Comparison of ENCODE assay signal across 23 mouse cellular contexts in the genomic region with DNA sequence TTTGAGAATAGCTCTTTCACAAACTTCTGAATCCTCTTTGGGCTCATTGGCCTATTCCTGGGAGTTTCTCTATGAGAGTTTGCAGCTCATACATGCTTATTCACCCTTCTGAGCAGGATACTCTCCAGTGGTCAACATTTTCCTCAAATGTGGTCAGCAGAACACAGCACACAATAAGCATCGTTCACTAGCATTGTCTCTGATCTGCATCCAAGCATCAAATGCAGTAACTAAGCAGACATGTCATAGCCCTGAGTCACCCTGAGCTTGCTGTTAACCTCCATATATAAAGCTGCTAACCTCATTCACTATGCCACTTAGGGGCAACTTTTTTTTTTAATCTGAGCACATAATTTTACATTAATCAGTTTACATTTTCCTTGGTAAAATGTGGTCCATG. TPM values are rescaled to one million over a fixed set of nuclear protein-coding genes. Genes with fewer than 3 reads are reported as not detected.
DNase-seq lines count a peak whose midpoint lies in the region; ATAC-seq and TF ChIP-seq lines count a peak whose summit lies in the region.
"Had no signal": no experiment of that assay in that cellular context is flagged by ENCODE, and none has a peak within 500 bp of the region (broad histone marks: within the 10 kb centered on the region; RNA-seq: fewer than 3 reads in every experiment).

No protein-coding gene starts in this region.

- H3K9ac ChIP-seq in kidney, embryonic 14.5 days (ENCODE audit: low read depth, low read length): no peak overlapping the region
- H3K9ac ChIP-seq in kidney, postnatal 0 days (ENCODE audit: low read depth, low read length): no peak overlapping the region
- H3K9ac ChIP-seq: forebrain, postnatal 0 days; hindbrain, embryonic 12.5 days; hindbrain, embryonic 15.5 days had no signal

- H3K27me3 ChIP-seq in kidney, embryonic 14.5 days (ENCODE audit: control insufficient read depth, insufficient read depth, low read length): no peaks in the 10 kb centered on the region
- no peaks in the 10 kb centered on the region for H3K27me3 ChIP-seq in kidney, postnatal 0 days (ENCODE audit: insufficient read depth, low read length)
- H3K27me3 ChIP-seq: CH12.LX; hindbrain, embryonic 12.5 days; hindbrain, embryonic 15.5 days had no signal

- H3K9me3 ChIP-seq in kidney, embryonic 14.5 days (ENCODE audit: control insufficient read depth, low read length): no peaks in the 10 kb centered on the region
- H3K9me3 ChIP-seq in kidney, postnatal 0 days (replicated peaks; ENCODE audit: low read length): no peaks in the 10 kb centered on the region
- H3K9me3 ChIP-seq: G1E; hindbrain, embryonic 12.5 days; hindbrain, embryonic 15.5 days had no signal

- H3K36me3 ChIP-seq in kidney, embryonic 14.5 days (ENCODE audit: control insufficient read depth, insufficient read depth, low read length): no peaks in the 10 kb centered on the region
- H3K36me3 ChIP-seq in kidney, postnatal 0 days (ENCODE audit: insufficient read depth, low read length): no peaks in the 10 kb centered on the region
- H3K36me3 ChIP-seq: G1E; hindbrain, embryonic 12.5 days; hindbrain, embryonic 15.5 days had no signal

- H3K4me2 ChIP-seq in kidney, embryonic 14.5 days (replicated peaks; ENCODE audit: low read depth, low read length): no peak overlapping the region
- H3K4me2 ChIP-seq in kidney, postnatal 0 days (ENCODE audit: low read length): no peak overlapping the region
- H3K4me2 ChIP-seq: heart, embryonic 11.5 days; hindbrain, embryonic 12.5 days; hindbrain, embryonic 15.5 days had no signal

- DNase-seq in kidney, adult 8-10 months: no peak
- DNase-seq in kidney, postnatal 0 days (ENCODE audit: low spot score): peak; percentile 74
- no peak for DNase-seq in kidney, postnatal 14 days
- peak; percentile 16 for DNase-seq in NIH3T3 (ENCODE audit: low read depth)
- DNase-seq in left cerebral cortex, adult 8-10 months (ENCODE audit: low spot score in 2 of 2): no peak
- DNase-seq: adrenal gland, adult 8-10 months; adrenal gland, postnatal 25 days; B cell, adult 2 months; cerebellum, adult 18-20 months; cerebellum, adult 9-10 months; cerebellum, postnatal 14 days; forebrain, postnatal 0 days; gastrocnemius, adult 2 months; gastrocnemius, postnatal 14 days; heart, adult 11 months had no signal

- TF ChIP-seq CTCF in kidney, postnatal 0 days (IDR thresholded peaks at IDR 0.05; ENCODE audit: low read depth): no peak

- H3K4me3 ChIP-seq in kidney, embryonic 14.5 days (ENCODE audit: low read length): no peak overlapping the region
- H3K4me3 ChIP-seq in kidney, postnatal 0 days (replicated peaks; ENCODE audit: low read depth, low read length): no peak overlapping the region
- H3K4me3 ChIP-seq: gastrocnemius, adult 2 months; hindbrain, embryonic 12.5 days; hindbrain, embryonic 15.5 days had no signal

- ATAC-seq in kidney, embryonic 14.5 days (ENCODE audit: low FRiP score, low TSS enrichment): peak; percentile 24; the same call in 1 of the 2 replicates
- ATAC-seq in kidney, postnatal 0 days (replicated peaks; ENCODE audit: low FRiP score, low read depth): 0 out of 2 replicates have a peak, but pooled peaks have one; percentile 40
- ATAC-seq: activated CD4-positive, CD25-positive, alpha-beta regulatory T cell, adult 4 months; forebrain, embryonic 14.5 days; forebrain, postnatal 0 days had no signal

- WGBS in kidney, embryonic 14.5 days: 63% methylated on average over 1 of the region's 1 CpGs
- 54% methylated on average over 1 of the region's 1 CpGs for WGBS in kidney, postnatal 0 days

- H3K4me1 ChIP-seq in kidney, embryonic 14.5 days (ENCODE audit: control insufficient read depth, insufficient read depth, low read length): no peaks in the 10 kb centered on the region
- H3K4me1 ChIP-seq in kidney, postnatal 0 days (replicated peaks; ENCODE audit: insufficient read depth, low read length): no peaks in the 10 kb centered on the region
- H3K4me1 ChIP-seq: hindbrain, embryonic 12.5 days; hindbrain, embryonic 15.5 days had no signal

- H3K27ac ChIP-seq in kidney, embryonic 14.5 days (ENCODE audit: low read depth, low read length): peak overlapping the region; percentile 25; the same call in 1 of the 2 replicates
- 0 out of 2 replicates have a peak overlapping the region, but pooled peaks have one; percentile 2 for H3K27ac ChIP-seq in kidney, postnatal 0 days
- H3K27ac ChIP-seq: gastrocnemius, adult 2 months; hindbrain, embryonic 12.5 days; hindbrain, embryonic 15.5 days had no signal

RNA-seq across cellular contexts. Expression of a gene that starts 53.1 kb away (rescaled TPM):
- polyA plus RNA-seq in kidney, embryonic 14.5 days (2014; fragmentation: Nextera tagmentation; extraction: Ambion mirVana): 31.3 and 44.3 TPM in 2 replicates
- polyA plus RNA-seq in kidney, postnatal 0 days (2015; fragmentation: Nextera tagmentation; extraction: Ambion mirVana): 19.3 and 20.8 TPM in 2 replicates
- total RNA-seq in left cerebral cortex, adult 8-10 months (2022): 10 to 100 TPM; 35.7 to 38.3 (median 36.5) TPM
- polyA plus RNA-seq: activated CD4-positive, CD25-positive, alpha-beta regulatory T cell, adult 4 months; G1E had no signal

Comparison
In these comparisons a context has a peak if more than half of its experiments do, and no peak if none do; other contexts are left out.
1. DNase-seq: peak in kidney, postnatal 0 days (single experiment) and NIH3T3 (single experiment); none in kidney, adult 8-10 months (0 of 2), kidney, postnatal 14 days (single experiment) and left cerebral cortex, adult 8-10 months (0 of 2).